Mouse (Mus musculus) duodenum, adult 2 months (tissue): ENCODE data around the gene Dppa5a. TPM values are rescaled to one million over a fixed set of nuclear protein-coding genes. Genes with fewer than 3 reads are reported as not detected.

Experiments
- polyA plus RNA-seq: library from polyadenylated mRNA; depleted of rRNA; stranded (reverse); fragments of >200 nt; gene quantifications from 2 replicates; pipeline ENCODE4 v1.2.3, GENCODE M21; 2012; ENCODE audit warnings: low replicate concordance; rRNA removed

Dppa5a gene
- not detected in 2 replicates for polyA plus RNA-seq

GRCm38 (mm10) chr9:78367959-78368358 is at the start of gene Dppa5a:
Dppa5a (minus strand) TSS chr9:78368177.

GRCm38 (mm10) chr9:78395630-78396351 is 27.8 kb upstream of the Dppa5a start, which contains the start of gene Ddx43:
Ddx43 (plus strand) TSS chr9:78395777.

GRCm38 (mm10) chr9:78378113-78378785 is 10.3 kb upstream of the Dppa5a start, which contains the start of gene Ooep:
Ooep (minus strand) TSS chr9:78378725.

GRCm38 (mm10) chr9:78355611-78356010 is 12.4 kb downstream of the Dppa5a start, which contains the start of gene Gsta2:
Gsta2 (minus strand) TSS chr9:78355788.

GRCm38 (mm10) chr9:78327289-78327688 is 40.7 kb downstream of the Dppa5a start, which contains the start of gene Omt2b:
Omt2b (plus strand) TSS chr9:78327589.

Other genes starting within 250 kb of the Dppa5a start
- gene Gsta4, start 185.4 kb downstream of the Dppa5a start, polyA plus RNA-seq = 18.4 and 114 TPM in 2 replicates
- gene Gsta1, start 137.5 kb downstream of the Dppa5a start, polyA plus RNA-seq = 52.7 and 378 TPM in 2 replicates
- 5.0 and 68.5 TPM in 2 replicates for gene Gm3776, start 111.0 kb downstream of the Dppa5a start, polyA plus RNA-seq
- 1.2 TPM in 1 of 2 replicates, not detected in the other for gene Gm10639, start 78.3 kb downstream of the Dppa5a start, polyA plus RNA-seq
- not detected in 2 replicates for gene Omt2a, start 53.4 kb downstream of the Dppa5a start, polyA plus RNA-seq
- not detected in 2 replicates for gene Omt2b, start 40.6 kb downstream of the Dppa5a start, polyA plus RNA-seq
- gene Gsta2, start 12.4 kb downstream of the Dppa5a start, polyA plus RNA-seq = 0.57 and 0.98 TPM in 2 replicates
- not detected in 2 replicates for gene Ooep, start 10.5 kb upstream of the Dppa5a start, polyA plus RNA-seq
- gene Ddx43, start 27.6 kb upstream of the Dppa5a start, polyA plus RNA-seq = 0.06 TPM in 1 of 2 replicates, not detected in the other
- gene Cgas, start 75.1 kb upstream of the Dppa5a start, polyA plus RNA-seq = 0.31 and 0.82 TPM in 2 replicates
- gene Mto1, start 80.0 kb upstream of the Dppa5a start, polyA plus RNA-seq = 6.1 and 22.4 TPM in 2 replicates
- gene Gm17324, start 80.6 kb upstream of the Dppa5a start, polyA plus RNA-seq = 0.32 TPM in 1 of 2 replicates, not detected in the other
- gene Eef1a1, start 121.0 kb upstream of the Dppa5a start, polyA plus RNA-seq = 612 and 875 TPM in 2 replicates
- 4.7 and 5.2 TPM in 2 replicates for gene Slc17a5, start 219.9 kb upstream of the Dppa5a start, polyA plus RNA-seq
- 0.20 and 0.77 TPM in 2 replicates for gene Cd109, start 247.4 kb upstream of the Dppa5a start, polyA plus RNA-seq